Mouse (Mus musculus) embryonic facial prominence, embryonic 15.5 days (tissue): Measurements from ENCODE around the gene Gjd3. TPM values are rescaled to one million over a fixed set of nuclear protein-coding genes. Genes with fewer than 3 reads are reported as not detected.
A peak's percentile ranks its signal among the peaks of the same experiment; 100 is the strongest.
"Not testable (repeated sequence)": the region's sequence is repeated elsewhere in the genome, so short reads cannot be mapped to it uniquely, and the experiment has no call there.

Experiments used
- ATAC-seq: fragments of 200-750 bp; cut with Nextera tagmentation; 2 replicates; pipeline ENCODE4 v1.8.0; 2017; ENCODE audit warnings: low read depth, moderate TSS enrichment; ENCODE audit not compliant: insufficient number of reproducible peaks, low FRiP score, low TSS enrichment
- H3K27ac ChIP-seq: fragments of 300-500 bp; sonication (generic); replicated peaks from 2 replicates; pipeline ENCODE4 v1.5.1; 2015; ENCODE audit warnings: mild to moderate bottlenecking, inconsistent platforms
- H3K27me3 ChIP-seq: fragments of 300-500 bp; sonication (generic); 2 replicates; pipeline ENCODE4 v1.6.1; 2015; ENCODE audit warnings: inconsistent platforms
- H3K36me3 ChIP-seq: fragments of 300-500 bp; sonication (generic); 2 replicates; pipeline ENCODE4 v1.6.1; 2015; ENCODE audit warnings: mild to moderate bottlenecking, inconsistent platforms
- H3K4me1 ChIP-seq: fragments of 300-500 bp; sonication (generic); 2 replicates; pipeline ENCODE4 v1.6.1; 2015; ENCODE audit warnings: inconsistent platforms
- H3K4me2 ChIP-seq: fragments of 300-500 bp; sonication (generic); replicated peaks from 2 replicates; pipeline ENCODE4 v1.6.1; 2015; ENCODE audit warnings: mild to moderate bottlenecking, inconsistent platforms
- H3K4me3 ChIP-seq: fragments of 300-500 bp; sonication (generic); replicated peaks from 2 replicates; pipeline ENCODE4 v1.5.1; 2015; ENCODE audit warnings: mild to moderate bottlenecking, inconsistent platforms
- H3K9ac ChIP-seq: fragments of 300-500 bp; sonication (generic); 2 replicates; pipeline ENCODE4 v1.6.1; 2015; ENCODE audit warnings: inconsistent platforms
- H3K9me3 ChIP-seq: fragments of 300-500 bp; sonication (generic); replicated peaks from 2 replicates; pipeline ENCODE4 v1.6.1; 2016; ENCODE audit warnings: inconsistent platforms
- WGBS: fragments of 180-500 bp; shearing (Covaris S2); methylation state at CpG from one replicate; pipeline ENCODE4 v1.1.7; 2015; 5-methylcytosine and 5-hydroxymethylcytosine counted together
- polyA plus RNA-seq: library from polyadenylated mRNA; unstranded; fragments of >200 nt; fragmentation: Nextera tagmentation; extraction: Ambion mirVana; gene quantifications from 2 replicates; pipeline ENCODE4 v1.2.1, GENCODE M21; 2015

Gjd3 gene
- polyA plus RNA-seq, 1 experiment from 2014 or later = 1.1 TPM

GRCm38 (mm10) chr11:99010124-99010523 lies 27.3 kb upstream of the Gjd3 start:
- Histone ChIP-seq H3K4me1 (no peaks in the 10 kb centered on the region), H3K9ac (no peak overlapping the region), H3K36me3 (peaks cover 61% of the 10 kb centered on the region), H3K27me3 (no peaks in the 10 kb centered on the region), H3K27ac (no peak overlapping the region), H3K4me3 (no peak overlapping the region), H3K4me2 (no peak overlapping the region), H3K9me3 (no peaks in the 10 kb centered on the region)
- ATAC-seq = no peak
- 91% methylated on average over 4 of the region's 4 CpGs for WGBS

- Histone ChIP-seq H3K9ac (no peak overlapping the region), H3K36me3 (peaks cover 54% of the 10 kb centered on the region), H3K9me3 (no peaks in the 10 kb centered on the region), H3K4me3 (no peak overlapping the region), H3K27me3 (no peaks in the 10 kb centered on the region), H3K4me2 (no peak overlapping the region), H3K4me1 (no peaks in the 10 kb centered on the region), H3K27ac (no peak overlapping the region)
- 93% methylated on average over 9 of the region's 9 CpGs for WGBS
- no peak for ATAC-seq
These were observed 24.0 kb upstream of the Gjd3 start for GRCm38 (mm10) chr11:99006788-99007187.

- Histone ChIP-seq H3K9me3 (no peaks in the 10 kb centered on the region), H3K27ac (no peak overlapping the region), H3K9ac (no peak overlapping the region), H3K27me3 (no peaks in the 10 kb centered on the region), H3K36me3 (peaks cover 87% of the 10 kb centered on the region), H3K4me3 (no peak overlapping the region), H3K4me1 (no peaks in the 10 kb centered on the region), H3K4me2 (no peak overlapping the region)
- WGBS = 83% methylated on average over 11 of the region's 11 CpGs
- ATAC-seq = no peak
These were observed 16.4 kb upstream of the Gjd3 start for GRCm38 (mm10) chr11:98999243-98999642.

- H3K4me1 ChIP-seq = no peaks in the 10 kb centered on the region
- no peak overlapping the region for H3K4me2 ChIP-seq
- no peaks in the 10 kb centered on the region for H3K27me3 ChIP-seq
- peaks cover 88% of the 10 kb centered on the region for H3K36me3 ChIP-seq
- ATAC-seq = no peak
- no peaks in the 10 kb centered on the region for H3K9me3 ChIP-seq
- no peak overlapping the region for H3K9ac ChIP-seq
- H3K4me3 ChIP-seq = no peak overlapping the region
- H3K27ac ChIP-seq = no peak overlapping the region
These were observed 16.0 kb upstream of the Gjd3 start for GRCm38 (mm10) chr11:98998776-98999175.

- no peak overlapping the region for H3K9ac ChIP-seq
- no peak overlapping the region for H3K4me2 ChIP-seq
These were observed 14.8 kb upstream of the Gjd3 start for GRCm38 (mm10) chr11:98997659-98998058.

GRCm38 (mm10) chr11:98995987-98996386 lies 13.2 kb upstream of the Gjd3 start:
- H3K27ac ChIP-seq = no peak overlapping the region
- H3K4me3 ChIP-seq = no peak overlapping the region
- peaks cover 83% of the 10 kb centered on the region for H3K36me3 ChIP-seq
- H3K9ac ChIP-seq = no peak overlapping the region
- H3K4me2 ChIP-seq = no peak overlapping the region
- no peak for ATAC-seq
- no peaks in the 10 kb centered on the region for H3K4me1 ChIP-seq
- no peaks in the 10 kb centered on the region for H3K9me3 ChIP-seq
- 91% methylated on average over 7 of the region's 7 CpGs for WGBS
- H3K27me3 ChIP-seq = no peaks in the 10 kb centered on the region

More at GRCm38 (mm10) chr11:98997659-98998058, 14.8 kb upstream of the Gjd3 start:
- ATAC-seq = no peak
- Histone ChIP-seq H3K9me3 (no peaks in the 10 kb centered on the region), H3K27me3 (no peaks in the 10 kb centered on the region), H3K4me1 (no peaks in the 10 kb centered on the region), H3K4me3 (no peak overlapping the region), H3K27ac (no peak overlapping the region), H3K36me3 (peaks cover 87% of the 10 kb centered on the region)
- 93% methylated on average over 4 of the region's 4 CpGs for WGBS

DNA sequence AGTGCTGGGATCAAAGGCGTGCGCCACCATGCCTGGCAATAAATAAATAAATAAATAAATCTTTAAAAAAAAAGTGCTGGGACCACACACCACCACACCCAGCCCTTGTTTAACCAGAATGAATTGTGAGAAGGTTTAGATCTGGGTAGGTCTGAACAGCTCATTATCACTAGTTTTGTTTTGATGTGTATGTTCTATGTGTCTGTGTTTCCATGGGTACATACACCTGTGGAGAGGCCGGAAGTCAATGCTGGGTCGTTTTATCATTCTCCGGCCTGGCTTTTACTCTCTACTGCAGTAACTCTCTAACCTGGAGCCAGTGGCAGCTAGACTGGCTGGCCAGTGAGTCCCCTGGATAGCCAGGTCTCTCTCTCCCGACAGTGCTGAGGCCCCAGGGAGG lies 8.1 kb upstream of the Gjd3 start:
- WGBS = 83% methylated on average over 6 of the region's 6 CpGs
- peaks cover 39% of the 10 kb centered on the region for H3K36me3 ChIP-seq
- no peaks in the 10 kb centered on the region for H3K4me1 ChIP-seq
- no peak for ATAC-seq
- H3K4me2 ChIP-seq = no peak overlapping the region
- H3K27ac ChIP-seq = no peak overlapping the region
- no peaks in the 10 kb centered on the region for H3K9me3 ChIP-seq
- H3K4me3 ChIP-seq = no peak overlapping the region
- no peak overlapping the region for H3K9ac ChIP-seq
- H3K27me3 ChIP-seq = no peaks in the 10 kb centered on the region

GRCm38 (mm10) chr11:98988260-98988659 lies 5.4 kb upstream of the Gjd3 start:
- H3K4me2 ChIP-seq, ATAC-seq, H3K9me3 ChIP-seq, H3K4me3 ChIP-seq, H3K9ac ChIP-seq, H3K27ac ChIP-seq, H3K4me1 ChIP-seq, H3K27me3 ChIP-seq: not testable (repeated sequence)
- 92% methylated on average over 6 of the region's 6 CpGs for WGBS
- H3K36me3 ChIP-seq = peaks cover 15% of the 10 kb centered on the region

DNA sequence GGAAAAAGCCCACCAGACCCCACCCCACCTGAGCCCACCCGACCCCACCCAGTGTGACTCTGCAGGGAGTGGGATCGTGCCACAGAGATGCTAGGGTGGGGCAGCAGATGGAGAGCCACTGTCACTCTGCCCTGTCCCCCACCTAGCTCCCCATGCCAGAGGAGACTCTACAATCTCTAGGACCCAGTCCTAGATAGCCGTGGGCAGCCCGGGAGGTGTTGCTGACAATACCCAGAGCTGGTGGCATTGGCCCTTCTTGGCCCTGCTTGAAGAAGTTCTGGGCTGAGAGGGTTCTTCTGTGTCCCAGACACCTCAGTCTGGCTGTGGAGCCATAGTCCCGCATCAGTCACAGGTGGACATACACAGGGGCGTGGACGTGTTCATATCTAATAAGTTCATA lies 2.7 kb upstream of the Gjd3 start:
- ATAC-seq = no peak
- Histone ChIP-seq H3K27me3 (peaks cover 6% of the 10 kb centered on the region; the same call in 1 of the 2 replicates), H3K4me1 (peaks cover 18% of the 10 kb centered on the region; the same call in 1 of the 2 replicates), H3K9me3 (no peaks in the 10 kb centered on the region), H3K4me3 (no peak overlapping the region), H3K9ac (no peak overlapping the region), H3K36me3 (no peaks in the 10 kb centered on the region), H3K4me2 (no peak overlapping the region), H3K27ac (no peak overlapping the region)
- 91% methylated on average over 7 of the region's 7 CpGs for WGBS

GRCm38 (mm10) chr11:98983551-98983950 lies 735 bp upstream of the Gjd3 start:
- no peak for ATAC-seq
- Histone ChIP-seq H3K9me3 (no peaks in the 10 kb centered on the region), H3K4me1 (peaks cover 24% of the 10 kb centered on the region), H3K27ac (no peak overlapping the region), H3K36me3 (no peaks in the 10 kb centered on the region), H3K9ac (no peak overlapping the region), H3K4me3 (no peak overlapping the region), H3K27me3 (peaks cover 7% of the 10 kb centered on the region; the same call in 1 of the 2 replicates), H3K4me2 (no peak overlapping the region)
- 60% methylated on average over 8 of the region's 8 CpGs for WGBS

- under 1% methylated on average over 85 of the region's 94 CpGs for WGBS
- Histone ChIP-seq H3K36me3 (no peaks in the 10 kb centered on the region), H3K4me2 (peak overlapping the region; percentile 99), H3K27me3 (peaks cover 7% of the 10 kb centered on the region; the same call in 1 of the 2 replicates), H3K27ac (0 out of 2 replicates have a peak overlapping the region, but pooled peaks have one; percentile 31), H3K9me3 (no peaks in the 10 kb centered on the region), H3K9ac (peak overlapping the region; percentile 45), H3K4me3 (peak overlapping the region; percentile 60), H3K4me1 (peaks cover 25% of the 10 kb centered on the region)
- peak; percentile 61 for ATAC-seq
These were observed 631 bp downstream of the Gjd3 start for GRCm38 (mm10) chr11:98981997-98982772.
